Mouse (Mus musculus) liver, postnatal 0 days (tissue): ENCODE data around the gene Fignl1.

Source experiments
- CTCF ChIP-seq: sonication (generic); IDR thresholded peaks from 2 replicates; pipeline ENCODE4 v1.5.1; 2016; ENCODE audit warnings: antibody characterized with exemption, low read depth
- EP300 ChIP-seq: IDR thresholded peaks from 2 replicates; pipeline ENCODE4 v1.6.1; 2016; ENCODE audit warnings: antibody characterized with exemption, low read depth, mild to moderate bottlenecking

DNA sequence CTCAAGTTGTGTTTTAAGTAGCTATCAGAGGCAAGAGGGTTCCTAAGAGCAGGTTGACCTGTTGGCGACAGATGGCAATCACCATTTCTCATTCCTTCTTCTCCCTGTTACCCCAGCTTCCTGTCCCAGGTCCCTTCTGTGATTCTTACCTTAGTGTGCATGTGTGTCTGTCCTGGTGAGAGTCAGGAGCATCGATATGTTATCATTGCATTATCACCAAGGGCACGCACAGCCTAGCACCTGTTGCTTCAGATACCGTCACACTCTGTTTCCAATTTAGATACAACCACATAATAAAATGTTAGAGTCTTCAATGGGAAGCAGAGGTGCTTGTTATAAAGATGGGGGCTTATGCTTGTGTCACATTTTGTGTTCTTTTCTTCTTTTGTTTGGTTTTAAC is 36.6 kb downstream of the Fignl1 start:
- TF ChIP-seq CTCF: no peak
- TF ChIP-seq EP300: no peak
